Mouse (Mus musculus) lung, adult 2 months (tissue): ENCODE data around the gene Tas1r2.

Experiments used
- CTCF ChIP-seq: fragments of 200-500 bp; IDR thresholded peaks from 2 replicates; pipeline ENCODE4 v1.5.1; 2011; ENCODE audit warnings: mild to moderate bottlenecking, low read length, control low read depth; ENCODE audit not compliant: insufficient read depth
- POLR2A ChIP-seq: fragments of 200-500 bp; IDR thresholded peaks from 2 replicates; pipeline ENCODE4 v1.6.1; 2011; ENCODE audit warnings: low read depth, mild to moderate bottlenecking, control low read depth, low read length, borderline replicate concordance; ENCODE audit errors: extremely low read depth

GRCm38 (mm10) chr4:139643972-139644371, 9.4 kb upstream of the Tas1r2 start:
- no peak for TF ChIP-seq POLR2A
- peak; percentile 99 for TF ChIP-seq CTCF
